Mouse (Mus musculus) limb, embryonic 14.5 days (tissue): Measurements from ENCODE around the gene Gstm5. TPM values are rescaled to one million over a fixed set of nuclear protein-coding genes. Genes with fewer than 3 reads are reported as not detected.

Experiments
- ATAC-seq: fragments of 200-750 bp; cut with Nextera tagmentation; 2 replicates; pipeline ENCODE4 v1.8.0; 2017; ENCODE audit warnings: low read depth, moderate number of reproducible peaks, moderate TSS enrichment; ENCODE audit not compliant: low FRiP score
- DNase-seq: peaks from one replicate; pipeline ENCODE4 v3.0.0-alpha.2; 2015; ENCODE audit warnings: low spot score
- H3K27ac ChIP-seq: fragments of 300-500 bp; sonication (generic); replicated peaks from 2 replicates; pipeline ENCODE4 v1.5.1; 2014; ENCODE audit warnings: low read depth, mild to moderate bottlenecking, low read length, moderate library complexity, mixed read lengths
- H3K27me3 ChIP-seq: fragments of 300-500 bp; sonication (generic); 2 replicates; pipeline ENCODE4 v1.6.1; 2014; ENCODE audit warnings: low read length, mixed read lengths; ENCODE audit not compliant: control insufficient read depth, insufficient read depth
- H3K36me3 ChIP-seq: fragments of 300-500 bp; sonication (generic); 2 replicates; pipeline ENCODE4 v1.6.1; 2014; ENCODE audit warnings: mild to moderate bottlenecking, low read length, moderate library complexity, mixed read lengths; ENCODE audit not compliant: control insufficient read depth, insufficient read depth
- H3K4me1 ChIP-seq: fragments of 300-500 bp; sonication (generic); 2 replicates; pipeline ENCODE4 v1.6.1; 2014; ENCODE audit warnings: antibody characterized with exemption, low read length, mixed read lengths; ENCODE audit not compliant: control insufficient read depth, insufficient read depth
- H3K4me2 ChIP-seq: fragments of 300-500 bp; sonication (generic); replicated peaks from 2 replicates; pipeline ENCODE4 v1.6.1; 2014; ENCODE audit warnings: low read depth, mild to moderate bottlenecking, low read length, moderate library complexity; ENCODE audit not compliant: severe bottlenecking
- H3K4me3 ChIP-seq: fragments of 300-500 bp; sonication (generic); replicated peaks from 2 replicates; pipeline ENCODE4 v1.5.1; 2014; ENCODE audit warnings: low read length
- H3K9ac ChIP-seq: fragments of 300-500 bp; sonication (generic); 2 replicates; pipeline ENCODE4 v1.6.1; 2014; ENCODE audit warnings: mild to moderate bottlenecking, low read depth, low read length, moderate library complexity; ENCODE audit not compliant: severe bottlenecking
- H3K9me3 ChIP-seq: fragments of 300-500 bp; sonication (generic); 2 replicates; pipeline ENCODE4 v1.6.1; 2016; ENCODE audit warnings: low read length; ENCODE audit not compliant: control insufficient read depth
- POLR2A ChIP-seq: fragments of 200-500 bp; IDR thresholded peaks from 2 replicates; pipeline ENCODE4 v1.8.0; 2012; ENCODE audit warnings: inconsistent platforms, mild to moderate bottlenecking, moderate library complexity, borderline replicate concordance; ENCODE audit not compliant: insufficient read depth, insufficient read length; ENCODE audit errors: extremely low read depth
- WGBS: fragments of 180-500 bp; shearing (Covaris S2); extraction: QIAGEN DNeasy Blood & Tissue Kit; methylation state at CpG from one replicate; pipeline ENCODE4 v1.1.7; 2014; 5-methylcytosine and 5-hydroxymethylcytosine counted together
- polyA plus RNA-seq, 2 experiments: library from polyadenylated mRNA; depleted of rRNA in 1 of 2; stranded (reverse) in 1 of 2; unstranded in 1 of 2; fragments of >200 nt; fragmentation: Nextera tagmentation in 1 of 2; extraction: Ambion mirVana in 1 of 2; gene quantifications; 2 replicates each; pipeline versions ENCODE4 v1.2.1 to v1.2.3; 2012 to 2014

Gene Gstm5
- polyA plus RNA-seq, 2 experiments = 154 to 214 TPM

DNA sequence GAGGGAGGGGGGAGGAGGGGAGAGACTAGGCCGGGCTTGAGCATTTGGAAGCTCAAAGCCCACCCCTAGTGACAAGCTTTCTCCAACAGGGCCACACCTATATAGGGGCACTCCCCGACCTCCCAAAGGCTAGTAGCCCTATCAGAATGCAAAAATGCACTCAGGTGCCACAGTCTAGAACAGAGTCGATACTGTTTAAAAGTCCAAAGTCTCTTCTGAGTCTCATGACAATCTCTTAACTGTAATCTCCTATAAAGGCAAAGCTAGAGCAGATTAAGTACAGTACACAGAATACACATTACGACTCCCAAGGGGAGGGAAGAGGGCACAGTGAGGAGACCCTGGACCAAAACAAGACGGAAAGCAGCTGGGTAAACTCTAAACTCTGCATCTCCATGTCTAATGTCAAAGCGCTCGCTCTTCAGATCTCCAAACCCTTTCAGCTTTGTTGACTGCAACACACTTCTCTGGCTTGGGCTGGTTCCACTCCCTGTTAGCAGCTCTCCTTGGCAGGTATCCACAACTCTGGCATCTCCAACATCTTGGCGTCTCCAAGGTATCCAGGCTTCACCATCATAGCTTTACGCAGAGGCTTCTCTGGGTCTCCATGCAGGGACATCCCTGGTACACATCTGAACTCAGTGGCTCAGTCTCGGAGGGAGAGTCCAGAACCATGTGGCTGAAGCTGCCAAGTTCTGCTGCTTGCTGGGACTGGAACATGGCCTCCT lies 30.1 kb upstream of the Gstm5 start:
- Histone ChIP-seq H3K27me3 (no peaks in the 10 kb centered on the region), H3K4me2 (no peak overlapping the region), H3K36me3 (no peaks in the 10 kb centered on the region), H3K4me1 (peaks cover 13% of the 10 kb centered on the region), H3K27ac (no peak overlapping the region), H3K4me3 (no peak overlapping the region), H3K9ac (no peak overlapping the region), H3K9me3 (no peaks in the 10 kb centered on the region)
- no peak for TF ChIP-seq POLR2A
- WGBS = 70% methylated on average over 10 of the region's 10 CpGs
- DNase-seq = no peak
- ATAC-seq = no peak

- ATAC-seq = peak; percentile 62
- no peaks in the 10 kb centered on the region for H3K9me3 ChIP-seq
Observed at GRCm38 (mm10) chr3:107867086-107867485, 28.5 kb upstream of the Gstm5 start.

DNA sequence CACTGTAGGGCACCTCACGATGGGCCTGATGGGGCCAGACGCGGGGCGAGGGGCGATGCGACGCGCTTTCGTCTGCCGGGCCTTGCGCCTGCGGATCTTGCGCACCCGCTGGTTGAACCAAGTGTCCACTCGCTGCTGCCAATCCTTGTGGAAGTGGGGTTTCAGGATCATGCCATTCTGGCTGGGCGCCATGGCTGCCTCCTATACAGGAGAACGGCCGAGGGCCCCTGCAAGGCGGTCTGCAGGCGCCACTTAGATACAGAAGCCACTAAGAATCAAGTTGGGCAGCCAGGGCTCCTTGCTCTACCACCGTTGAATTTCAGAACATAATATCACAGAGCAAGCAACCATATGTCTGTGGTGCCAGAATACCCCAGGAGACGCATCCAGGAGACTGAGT lies 27.2 kb upstream of the Gstm5 start:
- H3K4me1 ChIP-seq = peaks cover 13% of the 10 kb centered on the region
- DNase-seq = no peak
- H3K27me3 ChIP-seq = no peaks in the 10 kb centered on the region
- no peak overlapping the region for H3K4me3 ChIP-seq
- WGBS = 92% methylated on average over 22 of the region's 22 CpGs
- no peak overlapping the region for H3K4me2 ChIP-seq
- no peak overlapping the region for H3K9ac ChIP-seq
- no peak for TF ChIP-seq POLR2A
- no peak overlapping the region for H3K27ac ChIP-seq
- no peaks in the 10 kb centered on the region for H3K9me3 ChIP-seq
- no peak for ATAC-seq
- no peaks in the 10 kb centered on the region for H3K36me3 ChIP-seq

More at GRCm38 (mm10) chr3:107867086-107867485, 28.5 kb upstream of the Gstm5 start:
- no peaks in the 10 kb centered on the region for H3K27me3 ChIP-seq
- no peak for TF ChIP-seq POLR2A
- H3K4me1 ChIP-seq = peaks cover 13% of the 10 kb centered on the region
- peak; percentile 83 for DNase-seq
- no peaks in the 10 kb centered on the region for H3K36me3 ChIP-seq
- no peak overlapping the region for H3K4me2 ChIP-seq
- 5% methylated on average over 8 of the region's 8 CpGs for WGBS
- H3K9ac ChIP-seq = no peak overlapping the region
- no peak overlapping the region for H3K4me3 ChIP-seq
- no peak overlapping the region for H3K27ac ChIP-seq

- Histone ChIP-seq H3K9ac (no peak overlapping the region; the same call in 1 of the 2 replicates), H3K36me3 (no peaks in the 10 kb centered on the region), H3K9me3 (no peaks in the 10 kb centered on the region), H3K27me3 (no peaks in the 10 kb centered on the region), H3K4me3 (no peak overlapping the region), H3K4me2 (no peak overlapping the region), H3K27ac (no peak overlapping the region), H3K4me1 (peaks cover 10% of the 10 kb centered on the region; the same call in 1 of the 2 replicates)
- DNase-seq (no peak), ATAC-seq (no peak; the same call in 1 of the 2 replicates)
- 16% methylated on average over 6 of the region's 7 CpGs for WGBS
- no peak for TF ChIP-seq POLR2A
Observed at GRCm38 (mm10) chr3:107869097-107869496, 26.5 kb upstream of the Gstm5 start.

DNA sequence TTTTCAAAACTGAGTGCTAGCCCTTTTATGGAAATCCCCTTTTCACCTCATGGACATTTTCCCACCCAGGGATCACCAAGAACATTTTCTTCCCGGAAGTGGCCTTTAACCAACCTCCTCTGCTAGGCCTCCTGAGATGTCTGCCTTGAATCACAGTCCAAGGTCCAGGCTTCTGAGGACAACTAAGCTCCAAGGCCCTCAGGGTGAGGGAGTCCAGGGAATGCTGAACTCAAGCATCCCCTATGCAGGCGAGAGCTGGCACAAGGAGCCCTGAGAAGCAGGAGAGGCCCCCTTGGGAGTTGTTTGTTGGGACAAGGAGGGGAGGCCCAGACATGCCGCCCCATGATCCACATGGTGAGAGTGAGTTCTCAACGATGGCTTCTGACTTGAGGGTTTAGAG lies 25.7 kb upstream of the Gstm5 start:
- H3K36me3 ChIP-seq = no peaks in the 10 kb centered on the region
- DNase-seq = no peak
- no peaks in the 10 kb centered on the region for H3K27me3 ChIP-seq
- ATAC-seq = no peak
- WGBS = 67% methylated on average over 4 of the region's 4 CpGs
- no peak overlapping the region for H3K4me2 ChIP-seq
- no peak overlapping the region for H3K27ac ChIP-seq
- H3K4me1 ChIP-seq = peaks cover 10% of the 10 kb centered on the region; the same call in 1 of the 2 replicates
- TF ChIP-seq POLR2A = no peak
- no peak overlapping the region for H3K9ac ChIP-seq
- no peak overlapping the region for H3K4me3 ChIP-seq
- H3K9me3 ChIP-seq = no peaks in the 10 kb centered on the region
